Mouse (Mus musculus) E14TG2a.4 (cell line): ENCODE measurements at regions not wholly inside any gene's neighbourhood (a gene's known extent, or its start where the extent isn't known, plus 50 kb on each side); places are given as distances from the start of the nearest gene placed in this dataset.

Experiments used
- CTCF ChIP-seq: conservative IDR thresholded peaks from 2 replicates; pipeline ENCODE4 v1.5.1; 2014; ENCODE audit warnings: low read length
- POU5F1 ChIP-seq: IDR thresholded peaks from 2 replicates; pipeline ENCODE4 v1.6.1; 2014; ENCODE audit warnings: low read length, borderline replicate concordance

DNA sequence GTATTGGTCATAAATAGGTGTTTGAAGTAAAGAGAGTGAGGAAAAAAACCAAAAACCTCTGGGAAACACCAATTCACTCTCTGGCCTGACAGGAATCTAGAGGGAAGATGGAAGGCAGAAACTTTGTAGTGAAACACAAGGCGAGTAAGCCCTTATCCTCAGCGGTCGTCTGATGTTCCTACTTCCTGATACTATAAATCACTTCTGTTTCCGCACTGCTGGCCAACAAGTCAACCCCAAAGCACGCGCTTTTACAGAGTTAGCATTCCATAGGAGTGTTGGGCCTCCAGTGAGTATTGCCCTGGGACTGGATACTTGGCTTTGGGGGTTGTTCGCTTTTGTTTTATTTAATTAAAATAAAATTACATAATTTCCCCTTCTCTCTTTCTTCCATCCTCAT, 82.7 kb upstream of the Atp2b1 start:
- TF ChIP-seq CTCF = no peak
- TF ChIP-seq POU5F1 = no peak
